Mouse (Mus musculus): ENCODE data around the gene Gm21970.
"Not testable (repeated sequence)": the region's sequence is repeated elsewhere in the genome, so short reads cannot be mapped to it uniquely, and the experiment has no call there.

Gm21970 gene

GRCm38 (mm10) chr16:91433329-91433933 is 41.9 kb downstream of the Gm21970 start:
- intact Hi-C loops (cut with DNase I) = no loop called here

- intact Hi-C loops (cut with DNase I) = no loop called here
These were observed 42.6 kb downstream of the Gm21970 start for GRCm38 (mm10) chr16:91434119-91434518.

- intact Hi-C loops (cut with DNase I) = no loop called here
These were observed 46.6 kb downstream of the Gm21970 start for GRCm38 (mm10) chr16:91438081-91438480.

- intact Hi-C loops (cut with DNase I) = not testable (repeated sequence)
These were observed 47.1 kb downstream of the Gm21970 start for GRCm38 (mm10) chr16:91438599-91438998.

GRCm38 (mm10) chr16:91441366-91441765 is 49.8 kb downstream of the Gm21970 start:
- intact Hi-C loops (cut with DNase I) = loop anchor here (5.0 kb wide), 2 partner anchors 34 to 79 kb away; partner anchors contain the start of gene Il10rb

- intact Hi-C loops (cut with DNase I) = loop anchor here (5.0 kb wide), 2 partner anchors 35 to 80 kb away; partner anchors contain the start of gene Il10rb
These were observed 50.3 kb downstream of the Gm21970 start for GRCm38 (mm10) chr16:91441811-91442240.

- intact Hi-C loops (cut with DNase I) = loop anchor here (5.0 kb wide), 2 partner anchors 35 to 80 kb away; partner anchors contain the start of gene Il10rb
These were observed 50.9 kb downstream of the Gm21970 start for GRCm38 (mm10) chr16:91442446-91442845.

- intact Hi-C loops (cut with DNase I) = loop anchor here (5.0 kb wide), 2 partner anchors 36 to 81 kb away; partner anchors contain the start of gene Il10rb
These were observed 51.7 kb downstream of the Gm21970 start for GRCm38 (mm10) chr16:91443211-91443611.

GRCm38 (mm10) chr16:91444847-91445246 is 53.3 kb downstream of the Gm21970 start:
- intact Hi-C loops (cut with DNase I) = loop anchor here (5.0 kb wide), 2 partner anchors 38 to 83 kb away; partner anchors contain the start of gene Il10rb

GRCm38 (mm10) chr16:91445566-91445965 is 54.0 kb downstream of the Gm21970 start:
- intact Hi-C loops (cut with DNase I) = no loop called here

- intact Hi-C loops (cut with DNase I) = no loop called here
These were observed 55.4 kb downstream of the Gm21970 start for GRCm38 (mm10) chr16:91446778-91447511.

GRCm38 (mm10) chr16:91447512-91447900 is 56.0 kb downstream of the Gm21970 start:
- intact Hi-C loops (cut with DNase I) = no loop called here

GRCm38 (mm10) chr16:91448088-91448487 is 56.6 kb downstream of the Gm21970 start:
- intact Hi-C loops (cut with DNase I) = no loop called here

- intact Hi-C loops (cut with DNase I) = no loop called here
These were observed 57.4 kb downstream of the Gm21970 start for GRCm38 (mm10) chr16:91448895-91449294.

- intact Hi-C loops (cut with DNase I) = no loop called here
These were observed 58.9 kb downstream of the Gm21970 start for GRCm38 (mm10) chr16:91450137-91451064.

- intact Hi-C loops (cut with DNase I) = no loop called here
These were observed 60.4 kb downstream of the Gm21970 start for GRCm38 (mm10) chr16:91451949-91452348.

- intact Hi-C loops (cut with DNase I) = no loop called here
These were observed 60.9 kb downstream of the Gm21970 start for GRCm38 (mm10) chr16:91452363-91452896.

- intact Hi-C loops (cut with DNase I) = no loop called here
These were observed 64.3 kb downstream of the Gm21970 start for GRCm38 (mm10) chr16:91455868-91456267.

- intact Hi-C loops (cut with DNase I) = no loop called here
These were observed 66.8 kb downstream of the Gm21970 start for GRCm38 (mm10) chr16:91458301-91458746.

GRCm38 (mm10) chr16:91458976-91459375 is 67.5 kb downstream of the Gm21970 start:
- intact Hi-C loops (cut with DNase I) = no loop called here

GRCm38 (mm10) chr16:91459396-91459795 is 67.9 kb downstream of the Gm21970 start:
- intact Hi-C loops (cut with DNase I) = no loop called here

All from adrenal gland (tissue).